ENCODE assay signal across 9 mouse cellular contexts in genomic region chr2:51144380-51145120, GRCm38 (mm10). TPM values are rescaled to one million over a fixed set of nuclear protein-coding genes. Genes with fewer than 3 reads are reported as not detected.
A peak's percentile ranks its signal among the peaks of the same experiment; 100 is the strongest.
DNase-seq lines count a peak whose midpoint lies in the region; ATAC-seq lines count a peak whose summit lies in the region.
"Had no signal": no experiment of that assay in that cellular context is flagged by ENCODE, and none has a peak within 500 bp of the region (broad histone marks: within the 10 kb centered on the region; RNA-seq: fewer than 3 reads in every experiment).

No protein-coding gene starts in this region.

- peak overlapping the region; percentile 57 for H3K4me2 ChIP-seq in heart, embryonic 13.5 days
- peak overlapping the region; percentile 44 for H3K4me2 ChIP-seq in embryonic facial prominence, embryonic 11.5 days (ENCODE audit: low read depth, low read length)
- peak overlapping the region; percentile 65 for H3K4me2 ChIP-seq in hindbrain, embryonic 13.5 days
- H3K4me2 ChIP-seq in midbrain, embryonic 11.5 days: peak overlapping the region; percentile 55

- no peak for ATAC-seq in heart, embryonic 13.5 days (ENCODE audit: extremely low read depth, insufficient number of reproducible peaks, low FRiP score, low TSS enrichment)
- ATAC-seq in embryonic facial prominence, embryonic 11.5 days (replicated peaks; ENCODE audit: insufficient number of reproducible peaks, low FRiP score, low TSS enrichment, low read depth): no peak
- ATAC-seq in hindbrain, embryonic 13.5 days (ENCODE audit: low FRiP score): no peak
- no peak for ATAC-seq in midbrain, embryonic 11.5 days (ENCODE audit: low FRiP score)
- no peak for ATAC-seq in megakaryocyte-erythroid progenitor cell, adult 5-6 weeks (replicated peaks; ENCODE audit: low FRiP score, low TSS enrichment, poor library complexity, severe bottlenecking)

- no peak for DNase-seq in heart, adult 8-10 months (ENCODE audit: low spot score)
- DNase-seq in embryonic facial prominence, embryonic 11.5 days (ENCODE audit: low spot score): no peak
- DNase-seq in midbrain, embryonic 11.5 days (ENCODE audit: low spot score, missing footprints): no peak
- DNase-seq in spleen, postnatal 36 days (ENCODE audit: low spot score in 2 of 2): no peak
- DNase-seq in ovary, postnatal 14 days (ENCODE audit: low spot score): no peak

- WGBS in heart, embryonic 13.5 days: 48% methylated on average over 6 of the region's 6 CpGs
- WGBS in embryonic facial prominence, embryonic 11.5 days: 56% methylated on average over 6 of the region's 6 CpGs
- WGBS in hindbrain, embryonic 13.5 days: 24% methylated on average over 6 of the region's 6 CpGs
- WGBS in midbrain, embryonic 11.5 days: 44% methylated on average over 6 of the region's 6 CpGs

- 0 out of 2 replicates have a peak, but pooled peaks cover 6% of the 10 kb centered on the region for H3K36me3 ChIP-seq in heart, embryonic 13.5 days
- no peaks in the 10 kb centered on the region for H3K36me3 ChIP-seq in embryonic facial prominence, embryonic 11.5 days (replicated peaks; ENCODE audit: control insufficient read depth, insufficient read depth, low read depth, low read length)
- no peaks in the 10 kb centered on the region; the same call in 1 of the 2 replicates for H3K36me3 ChIP-seq in hindbrain, embryonic 13.5 days
- H3K36me3 ChIP-seq in midbrain, embryonic 11.5 days (ENCODE audit: control insufficient read depth, insufficient read depth, low read length): no peaks in the 10 kb centered on the region

- no peaks in the 10 kb centered on the region for H3K27me3 ChIP-seq in heart, embryonic 13.5 days (replicated peaks)
- no peaks in the 10 kb centered on the region for H3K27me3 ChIP-seq in embryonic facial prominence, embryonic 11.5 days (ENCODE audit: control insufficient read depth, insufficient read depth, low read length)
- H3K27me3 ChIP-seq in hindbrain, embryonic 13.5 days: no peaks in the 10 kb centered on the region
- H3K27me3 ChIP-seq in midbrain, embryonic 11.5 days (ENCODE audit: control insufficient read depth, insufficient read depth, low read length): no peaks in the 10 kb centered on the region

- peaks cover 66% of the 10 kb centered on the region for H3K4me1 ChIP-seq in heart, embryonic 13.5 days
- peaks cover 3% of the 10 kb centered on the region; the same call in 1 of the 2 replicates for H3K4me1 ChIP-seq in embryonic facial prominence, embryonic 11.5 days (ENCODE audit: control insufficient read depth, insufficient read depth, low read length)
- H3K4me1 ChIP-seq in hindbrain, embryonic 13.5 days (replicated peaks): peaks cover 53% of the 10 kb centered on the region
- peaks cover 45% of the 10 kb centered on the region for H3K4me1 ChIP-seq in midbrain, embryonic 11.5 days (ENCODE audit: control insufficient read depth, insufficient read depth, low read length)

- H3K4me3 ChIP-seq in heart, embryonic 13.5 days: peak overlapping the region; percentile 27
- H3K4me3 ChIP-seq in embryonic facial prominence, embryonic 11.5 days (ENCODE audit: low read depth, low read length): peak overlapping the region; percentile 25
- H3K4me3 ChIP-seq in hindbrain, embryonic 13.5 days: peak overlapping the region; percentile 96
- peak overlapping the region; percentile 98 for H3K4me3 ChIP-seq in midbrain, embryonic 11.5 days (ENCODE audit: low read depth, low read length)
- H3K4me3 ChIP-seq: erythroblast, embryonic 14.5 days had no signal

- H3K9ac ChIP-seq in heart, embryonic 13.5 days: peak overlapping the region; percentile 50
- peak overlapping the region; percentile 35; the same call in 1 of the 2 replicates for H3K9ac ChIP-seq in embryonic facial prominence, embryonic 11.5 days (replicated peaks; ENCODE audit: low read length)
- H3K9ac ChIP-seq in hindbrain, embryonic 13.5 days: peak overlapping the region; percentile 71
- peak overlapping the region; percentile 64 for H3K9ac ChIP-seq in midbrain, embryonic 11.5 days (ENCODE audit: low read length)

- H3K27ac ChIP-seq in heart, embryonic 13.5 days (replicated peaks): peak overlapping the region; percentile 58
- H3K27ac ChIP-seq in embryonic facial prominence, embryonic 11.5 days (replicated peaks; ENCODE audit: low read depth, low read length): no peak overlapping the region
- H3K27ac ChIP-seq in hindbrain, embryonic 13.5 days: peak overlapping the region; percentile 79
- peak overlapping the region; percentile 14; the same call in 1 of the 2 replicates for H3K27ac ChIP-seq in midbrain, embryonic 11.5 days (ENCODE audit: low read depth, low read length)

- H3K9me3 ChIP-seq in heart, embryonic 13.5 days: no peaks in the 10 kb centered on the region
- H3K9me3 ChIP-seq in embryonic facial prominence, embryonic 11.5 days (replicated peaks; ENCODE audit: control insufficient read depth, low read length): no peaks in the 10 kb centered on the region
- H3K9me3 ChIP-seq in hindbrain, embryonic 13.5 days: no peaks in the 10 kb centered on the region
- H3K9me3 ChIP-seq in midbrain, embryonic 11.5 days (ENCODE audit: control insufficient read depth, low read length): no peaks in the 10 kb centered on the region

RNA-seq across cellular contexts. Expression of gene Rnd3, which starts 4.4 kb away (rescaled TPM):
- polyA plus RNA-seq in heart, embryonic 13.5 days (2015; fragmentation: Nextera tagmentation; extraction: Ambion mirVana): 27.3 and 28.4 TPM in 2 replicates
- total RNA-seq in heart, adult 8-10 months (2022): 10 to 100 TPM; 11.8 to 15.6 (median 15.0) TPM
- polyA plus RNA-seq in embryonic facial prominence, embryonic 11.5 days (2014; fragmentation: Nextera tagmentation; extraction: Ambion mirVana): 208 and 214 TPM in 2 replicates
- 244 and 250 TPM in 2 replicates for polyA plus RNA-seq in hindbrain, embryonic 13.5 days (2015; fragmentation: Nextera tagmentation; extraction: Ambion mirVana)
- polyA plus RNA-seq in midbrain, embryonic 11.5 days (2014; fragmentation: Nextera tagmentation; extraction: Ambion mirVana): 338 and 393 TPM in 2 replicates
- not detected in 2 replicates for total RNA-seq in megakaryocyte-erythroid progenitor cell, adult 5-6 weeks (2014; fragmentation: Nextera tagmentation)
- total RNA-seq in megakaryocyte-erythroid progenitor cell, adult 5-6 weeks (2017): 0.99 and 2.3 TPM in 2 replicates
- polyA plus RNA-seq: erythroblast, embryonic 14.5 days had no signal

Comparison
In these comparisons a context has a peak if more than half of its experiments do, and no peak if none do; other contexts are left out.
1. H3K4me3 ChIP-seq: peak in every context shown above with its lines; median percentile 98 in midbrain, embryonic 11.5 days; 96 in hindbrain, embryonic 13.5 days; 27 in heart, embryonic 13.5 days; 25 in embryonic facial prominence, embryonic 11.5 days.